Mouse (Mus musculus): ENCODE results near the gene Mmp21. TPM values are rescaled to one million over a fixed set of nuclear protein-coding genes. Genes with fewer than 3 reads are reported as not detected.

Mmp21 gene
- polyA plus RNA-seq (2012; fragmentation: generic; extraction: Trizol), result not detected
- long read RNA-seq, experiment 1, result 0 reads
- long read RNA-seq, experiment 2, result 0 reads

DNA sequence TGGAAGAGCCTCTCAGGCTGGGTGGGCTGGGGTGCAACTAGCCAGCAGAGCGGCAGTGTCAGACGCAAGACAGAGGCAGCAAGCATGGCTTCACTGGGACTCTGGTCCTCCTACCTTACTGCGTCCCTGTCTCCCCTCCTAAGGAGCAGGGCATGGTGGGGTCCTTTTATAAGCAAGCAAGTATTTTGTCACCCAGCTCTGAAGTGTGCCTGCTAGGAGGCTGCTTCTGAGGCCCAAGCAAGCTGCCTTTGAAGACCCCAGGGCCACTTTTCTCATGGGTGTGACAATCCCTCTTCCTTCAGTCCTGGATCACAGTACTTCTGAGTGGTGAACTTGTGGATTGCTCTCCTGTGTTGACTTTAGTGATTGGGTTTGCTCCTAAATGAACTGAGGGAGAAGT lies at the start of gene Mmp21:
Gene Mmp21 (minus strand): TSS at position 101 of the 400 bp plus-strand sequence.
- no peaks in the 10 kb centered on the region for H3K79me3 ChIP-seq (ENCODE audit: low read depth)
- TF ChIP-seq MYOG (IDR thresholded peaks at IDR 0.05; ENCODE audit: control insufficient read depth, extremely low read depth, insufficient read length), result no peak
- TF ChIP-seq USF1 (IDR thresholded peaks at IDR 0.05; ENCODE audit: low read depth), result no peak
- TF ChIP-seq MYOD1 (IDR thresholded peaks at IDR 0.05; ENCODE audit: control insufficient read depth, insufficient read length, low read depth), result no peak
- no peak for TF ChIP-seq CEBPB (IDR thresholded peaks at IDR 0.05; ENCODE audit: low read depth)
- no peak for TF ChIP-seq MAX (IDR thresholded peaks at IDR 0.05)
- TF ChIP-seq CTCF (IDR thresholded peaks at IDR 0.05; ENCODE audit: control insufficient read depth, insufficient read depth, insufficient read length), result no peak
- TF ChIP-seq FOSL1 (IDR thresholded peaks at IDR 0.05; ENCODE audit: insufficient read depth, low read length, poor library complexity, severe bottlenecking), result no peak

DNA sequence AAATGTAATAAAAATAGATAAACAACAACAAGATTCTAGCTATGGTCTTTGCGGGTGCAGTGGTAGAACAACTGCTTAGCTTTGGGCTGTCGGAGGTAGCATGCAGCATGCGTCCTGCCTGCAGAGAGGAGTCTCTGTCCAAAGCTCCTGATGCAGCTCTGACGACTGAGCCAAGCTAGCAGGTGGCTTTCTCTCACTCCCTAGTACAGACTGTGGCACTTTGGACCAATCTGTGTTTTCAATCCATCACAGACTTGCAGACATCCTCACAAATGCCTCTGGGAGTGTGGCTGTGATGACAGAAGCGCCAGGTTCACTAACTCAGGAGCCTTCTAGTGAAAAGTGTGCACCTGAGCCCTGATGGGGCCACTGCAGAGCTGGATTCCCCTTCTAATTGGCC lies 49.5 kb upstream of the Mmp21 start:
- H3ac ChIP-seq (ENCODE audit: control insufficient read depth, insufficient read length, low read depth), result no peak overlapping the region
- H3K79me2 ChIP-seq (ENCODE audit: control insufficient read depth, insufficient read depth), result no peaks in the 10 kb centered on the region
- no peak overlapping the region for H3K4me3 ChIP-seq (ENCODE audit: insufficient read depth, poor library complexity, severe bottlenecking)
- H3K79me3 ChIP-seq (ENCODE audit: low read depth), result no peaks in the 10 kb centered on the region
- no peaks in the 10 kb centered on the region for H3K27me3 ChIP-seq (ENCODE audit: control insufficient read depth, insufficient read depth, insufficient read length)
- TF ChIP-seq MYOD1 (IDR thresholded peaks at IDR 0.05; ENCODE audit: control insufficient read depth, insufficient read length, low read depth) (no peak), MAX (IDR thresholded peaks at IDR 0.05) (no peak)
- H3K36me3 ChIP-seq (ENCODE audit: control insufficient read depth, insufficient read depth), result peaks cover 16% of the 10 kb centered on the region

More for the DNA sequence above, at the start of gene Mmp21:
- no peaks in the 10 kb centered on the region for H3K36me3 ChIP-seq (ENCODE audit: control insufficient read depth, insufficient read depth)
- H3K27me3 ChIP-seq (ENCODE audit: control insufficient read depth, insufficient read depth, insufficient read length), result no peaks in the 10 kb centered on the region
- no peaks in the 10 kb centered on the region for H3K79me2 ChIP-seq (ENCODE audit: control insufficient read depth, insufficient read depth)
- H3K4me3 ChIP-seq (ENCODE audit: insufficient read depth, poor library complexity, severe bottlenecking), result no peak within 1 kb of the TSS
- no peak within 1 kb of the TSS for H3ac ChIP-seq (ENCODE audit: control insufficient read depth, insufficient read length, low read depth)

DNA sequence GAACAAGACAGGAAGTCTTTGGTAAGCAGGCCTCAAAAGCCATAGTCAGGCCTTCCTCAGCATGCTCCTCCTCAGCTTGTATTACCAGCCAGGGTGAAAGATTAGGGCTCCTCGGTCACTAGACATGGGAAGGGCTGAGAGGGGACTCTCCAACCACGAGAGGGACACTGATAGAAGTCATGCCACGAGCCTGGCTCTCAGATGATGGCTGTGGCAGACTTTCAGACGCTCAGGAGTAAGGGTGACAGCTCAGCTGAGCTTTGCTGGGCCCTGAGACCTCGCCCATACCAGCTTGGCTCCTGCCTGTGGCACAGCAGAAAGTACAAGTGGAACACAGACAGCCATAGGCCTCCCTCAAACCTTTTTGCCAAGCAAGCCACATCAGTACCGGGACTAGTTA lies 47.2 kb upstream of the Mmp21 start:
- TF ChIP-seq FOSL1 (IDR thresholded peaks at IDR 0.05; ENCODE audit: insufficient read depth, low read length, poor library complexity, severe bottlenecking) (no peak), MYOD1 (IDR thresholded peaks at IDR 0.05; ENCODE audit: control insufficient read depth, insufficient read length, low read depth) (no peak), MAX (IDR thresholded peaks at IDR 0.05) (no peak), MYOG (IDR thresholded peaks at IDR 0.05; ENCODE audit: control insufficient read depth, extremely low read depth, insufficient read length) (no peak), CEBPB (IDR thresholded peaks at IDR 0.05; ENCODE audit: low read depth) (no peak), USF1 (IDR thresholded peaks at IDR 0.05; ENCODE audit: low read depth) (no peak), CTCF (IDR thresholded peaks at IDR 0.05; ENCODE audit: control insufficient read depth, insufficient read depth, insufficient read length) (no peak)
- H3K4me3 ChIP-seq (ENCODE audit: insufficient read depth, poor library complexity, severe bottlenecking), result no peak overlapping the region
- peaks cover 14% of the 10 kb centered on the region for H3K36me3 ChIP-seq (ENCODE audit: control insufficient read depth, insufficient read depth)
- no peaks in the 10 kb centered on the region for H3K79me3 ChIP-seq (ENCODE audit: low read depth)
- no peaks in the 10 kb centered on the region for H3K79me2 ChIP-seq (ENCODE audit: control insufficient read depth, insufficient read depth)
- no peak overlapping the region for H3ac ChIP-seq (ENCODE audit: control insufficient read depth, insufficient read length, low read depth)
- H3K27me3 ChIP-seq (ENCODE audit: control insufficient read depth, insufficient read depth, insufficient read length), result no peaks in the 10 kb centered on the region

DNA sequence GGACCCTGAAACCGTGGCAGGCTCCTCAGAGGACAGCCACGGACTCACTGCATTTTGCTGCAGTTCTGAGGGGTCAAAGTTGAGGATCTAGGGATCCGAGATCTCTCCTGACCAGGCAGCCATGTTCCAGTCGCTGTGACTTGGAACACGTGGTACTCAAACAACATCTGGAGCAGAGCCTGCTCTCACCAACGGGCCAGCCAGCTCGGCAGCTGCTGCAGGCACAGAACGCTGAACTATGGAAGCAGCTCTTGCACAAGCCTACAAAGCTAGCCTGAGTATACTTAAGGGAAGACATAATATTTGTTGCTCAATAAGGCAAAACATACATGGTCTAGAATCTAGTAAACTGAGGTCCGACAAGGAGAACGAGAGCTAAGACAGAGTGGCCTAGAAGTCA lies 45.7 kb upstream of the Mmp21 start:
- Histone ChIP-seq H3K4me3 (ENCODE audit: insufficient read depth, poor library complexity, severe bottlenecking) (no peak overlapping the region), H3ac (ENCODE audit: control insufficient read depth, insufficient read length, low read depth) (no peak overlapping the region), H3K36me3 (ENCODE audit: control insufficient read depth, insufficient read depth) (peaks cover 23% of the 10 kb centered on the region), H3K79me3 (ENCODE audit: low read depth) (no peaks in the 10 kb centered on the region), H3K79me2 (ENCODE audit: control insufficient read depth, insufficient read depth) (no peaks in the 10 kb centered on the region), H3K27me3 (ENCODE audit: control insufficient read depth, insufficient read depth, insufficient read length) (no peaks in the 10 kb centered on the region)
- no peak for TF ChIP-seq MYOG (IDR thresholded peaks at IDR 0.05; ENCODE audit: control insufficient read depth, extremely low read depth, insufficient read length)
- no peak for TF ChIP-seq FOSL1 (IDR thresholded peaks at IDR 0.05; ENCODE audit: insufficient read depth, low read length, poor library complexity, severe bottlenecking)
- no peak for TF ChIP-seq CEBPB (IDR thresholded peaks at IDR 0.05; ENCODE audit: low read depth)
- no peak for TF ChIP-seq USF1 (IDR thresholded peaks at IDR 0.05; ENCODE audit: low read depth)
- TF ChIP-seq MAX (IDR thresholded peaks at IDR 0.05), result no peak
- TF ChIP-seq CTCF (IDR thresholded peaks at IDR 0.05; ENCODE audit: control insufficient read depth, insufficient read depth, insufficient read length), result no peak

DNA sequence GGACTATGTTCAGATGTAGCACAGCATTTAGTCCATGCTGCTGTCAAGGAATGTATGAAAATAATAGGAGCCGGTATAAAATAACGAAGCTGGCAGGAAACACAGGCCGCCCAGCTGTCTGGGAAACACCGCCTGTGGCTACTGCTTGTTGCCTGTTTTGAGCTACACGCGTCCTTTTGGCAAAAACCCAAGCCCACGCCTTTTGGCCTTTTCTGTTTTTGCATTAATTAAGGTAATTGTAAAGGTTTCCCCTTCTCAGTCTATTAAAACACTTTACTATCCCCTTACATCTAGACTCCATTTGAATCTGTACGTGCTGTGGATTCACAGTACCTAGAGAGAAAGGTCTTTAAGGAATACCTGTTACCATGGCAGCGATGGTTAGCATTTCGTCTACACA lies 45.0 kb upstream of the Mmp21 start:
- TF ChIP-seq CTCF (IDR thresholded peaks at IDR 0.05; ENCODE audit: control insufficient read depth, insufficient read depth, insufficient read length) (no peak), MYOG (IDR thresholded peaks at IDR 0.05; ENCODE audit: control insufficient read depth, extremely low read depth, insufficient read length) (no peak), FOSL1 (IDR thresholded peaks at IDR 0.05; ENCODE audit: insufficient read depth, low read length, poor library complexity, severe bottlenecking) (no peak), CEBPB (IDR thresholded peaks at IDR 0.05; ENCODE audit: low read depth) (no peak), MYOD1 (IDR thresholded peaks at IDR 0.05; ENCODE audit: control insufficient read depth, insufficient read length, low read depth) (no peak), USF1 (IDR thresholded peaks at IDR 0.05; ENCODE audit: low read depth) (no peak), MAX (IDR thresholded peaks at IDR 0.05) (no peak)
- Histone ChIP-seq H3K36me3 (ENCODE audit: control insufficient read depth, insufficient read depth) (peaks cover 31% of the 10 kb centered on the region), H3K4me3 (ENCODE audit: insufficient read depth, poor library complexity, severe bottlenecking) (no peak overlapping the region), H3K79me2 (ENCODE audit: control insufficient read depth, insufficient read depth) (no peaks in the 10 kb centered on the region), H3K27me3 (ENCODE audit: control insufficient read depth, insufficient read depth, insufficient read length) (no peaks in the 10 kb centered on the region), H3K79me3 (ENCODE audit: low read depth) (no peaks in the 10 kb centered on the region), H3ac (ENCODE audit: control insufficient read depth, insufficient read length, low read depth) (no peak overlapping the region)

DNA sequence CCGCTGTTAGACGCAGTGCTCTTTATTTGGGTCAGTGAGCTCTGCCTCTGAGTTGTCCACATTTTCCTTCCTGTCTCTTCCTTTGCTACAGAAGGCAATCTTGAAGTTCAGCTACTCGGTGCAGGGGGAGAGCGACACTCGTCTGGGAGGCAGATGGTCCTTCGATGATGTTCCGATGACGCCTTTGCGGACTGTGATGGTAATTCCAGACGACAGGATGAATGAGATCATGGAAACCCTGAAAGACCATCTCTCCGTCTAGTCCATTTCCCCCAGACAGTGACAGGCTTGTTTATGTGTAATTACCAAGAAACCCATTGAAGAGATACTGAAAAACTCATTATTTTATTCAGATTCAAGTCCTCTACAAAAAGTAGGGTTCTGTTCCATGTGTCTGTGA lies 40.8 kb upstream of the Mmp21 start:
- H3K79me3 ChIP-seq (ENCODE audit: low read depth), result no peaks in the 10 kb centered on the region
- H3K4me3 ChIP-seq (ENCODE audit: insufficient read depth, poor library complexity, severe bottlenecking), result no peak overlapping the region
- no peak overlapping the region for H3ac ChIP-seq (ENCODE audit: control insufficient read depth, insufficient read length, low read depth)
- H3K79me2 ChIP-seq (ENCODE audit: control insufficient read depth, insufficient read depth), result no peaks in the 10 kb centered on the region
- H3K36me3 ChIP-seq (ENCODE audit: control insufficient read depth, insufficient read depth), result peaks cover 67% of the 10 kb centered on the region
- TF ChIP-seq MYOD1 (IDR thresholded peaks at IDR 0.05; ENCODE audit: control insufficient read depth, insufficient read length, low read depth) (no peak), MAX (IDR thresholded peaks at IDR 0.05) (no peak), CEBPB (IDR thresholded peaks at IDR 0.05; ENCODE audit: low read depth) (no peak), CTCF (IDR thresholded peaks at IDR 0.05; ENCODE audit: control insufficient read depth, insufficient read depth, insufficient read length) (no peak), USF1 (IDR thresholded peaks at IDR 0.05; ENCODE audit: low read depth) (no peak), MYOG (IDR thresholded peaks at IDR 0.05; ENCODE audit: control insufficient read depth, extremely low read depth, insufficient read length) (no peak), FOSL1 (IDR thresholded peaks at IDR 0.05; ENCODE audit: insufficient read depth, low read length, poor library complexity, severe bottlenecking) (no peak)
- H3K27me3 ChIP-seq (ENCODE audit: control insufficient read depth, insufficient read depth, insufficient read length), result no peaks in the 10 kb centered on the region
